Mouse (Mus musculus): ENCODE data around the gene 2010300C02Rik. TPM values are rescaled to one million over a fixed set of nuclear protein-coding genes. Genes with fewer than 3 reads are reported as not detected.

2010300C02Rik gene
- 10.7 and 15.7 TPM in 2 replicates for polyA plus RNA-seq (2012; ENCODE audit: insufficient read depth, low replicate concordance)

DNA sequence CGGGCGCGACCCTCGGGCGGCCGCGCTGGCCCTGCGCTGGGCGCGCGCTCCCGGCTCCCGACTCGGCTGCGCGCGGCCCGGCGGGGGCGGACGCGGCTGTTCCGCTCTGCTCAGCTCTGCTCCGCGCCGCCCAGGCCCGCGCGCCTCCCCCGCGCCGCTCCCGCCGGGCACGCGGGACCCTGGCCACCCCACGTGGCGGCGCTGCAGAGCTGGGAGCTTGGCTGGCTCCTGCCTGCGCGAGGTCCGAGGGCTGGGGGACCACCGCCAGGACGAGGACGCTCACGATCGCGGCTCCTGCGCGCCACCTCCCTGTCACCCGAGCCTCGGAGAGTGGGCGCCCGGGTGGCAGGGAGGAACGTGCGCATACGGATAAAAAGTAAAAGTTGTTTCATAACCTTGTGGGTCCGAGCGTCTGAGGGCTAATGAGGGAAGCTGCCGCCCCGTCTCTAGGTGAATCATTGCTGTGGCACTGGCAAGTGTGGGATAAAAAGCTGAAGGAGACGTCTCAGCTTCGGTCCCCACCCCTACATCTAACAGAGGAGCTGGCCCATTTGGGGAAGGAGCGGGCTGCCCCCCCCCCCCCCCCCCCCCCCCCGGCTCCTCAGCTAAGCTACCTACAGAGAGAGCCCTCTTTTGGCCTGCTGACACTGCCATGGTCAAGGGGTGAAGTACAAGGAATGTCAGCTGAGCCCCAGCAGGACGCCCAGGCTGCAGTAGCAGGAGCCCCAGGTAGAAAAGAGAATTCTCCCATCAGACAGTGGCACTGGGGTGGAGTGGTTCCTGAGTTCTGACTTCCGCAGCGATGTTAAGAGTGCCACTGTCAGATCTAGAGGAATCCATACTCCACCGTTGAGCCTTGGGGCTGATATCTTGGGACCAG, at the start of gene 2010300C02Rik:
TSS of gene 2010300C02Rik (minus strand) at position 325 of the 880 bp plus-strand sequence.
- Histone ChIP-seq H3K4me3 (replicated peaks) (peak within 1 kb of the TSS; percentile 94), H3K36me3 (replicated peaks; ENCODE audit: low read length) (no peaks in the 10 kb centered on the region), H3K4me1 (peaks cover 77% of the 10 kb centered on the region), H3K9me3 (no peaks in the 10 kb centered on the region), H3K27me3 (replicated peaks) (peaks cover 20% of the 10 kb centered on the region)
- TF ChIP-seq GATA1 (IDR thresholded peaks at IDR 0.05; ENCODE audit: borderline replicate concordance, low read length) (no peak), FLI1 (IDR thresholded peaks at IDR 0.05; ENCODE audit: low read length) (no peak)

GRCm38 (mm10) chr1:37759407-37759806, 39.5 kb upstream of the 2010300C02Rik start:
- Histone ChIP-seq H3K36me3 (replicated peaks; ENCODE audit: low read length) (no peaks in the 10 kb centered on the region), H3K27me3 (replicated peaks) (peaks cover 3% of the 10 kb centered on the region), H3K4me1 (peaks cover 25% of the 10 kb centered on the region), H3K4me3 (replicated peaks) (no peak overlapping the region), H3K9me3 (no peaks in the 10 kb centered on the region)
- TF ChIP-seq GATA1 (IDR thresholded peaks at IDR 0.05; ENCODE audit: borderline replicate concordance, low read length) (no peak), FLI1 (IDR thresholded peaks at IDR 0.05; ENCODE audit: low read length) (no peak)

- H3K4me3 ChIP-seq (replicated peaks) = no peak overlapping the region
- peaks cover 6% of the 10 kb centered on the region for H3K36me3 ChIP-seq (replicated peaks; ENCODE audit: low read length)
- peaks cover 46% of the 10 kb centered on the region for H3K4me1 ChIP-seq
- no peaks in the 10 kb centered on the region for H3K27me3 ChIP-seq (replicated peaks)
- peaks cover 17% of the 10 kb centered on the region for H3K9me3 ChIP-seq
- TF ChIP-seq GATA1 (IDR thresholded peaks at IDR 0.05; ENCODE audit: borderline replicate concordance, low read length) (no peak), FLI1 (IDR thresholded peaks at IDR 0.05; ENCODE audit: low read length) (no peak)
Observed at GRCm38 (mm10) chr1:37744650-37745259, 24.9 kb upstream of the 2010300C02Rik start.

- TF ChIP-seq GATA1 (IDR thresholded peaks at IDR 0.05; ENCODE audit: borderline replicate concordance, low read length) (no peak), FLI1 (IDR thresholded peaks at IDR 0.05; ENCODE audit: low read length) (no peak)
- Histone ChIP-seq H3K4me3 (replicated peaks) (no peak overlapping the region), H3K9me3 (peaks cover 17% of the 10 kb centered on the region), H3K4me1 (peaks cover 55% of the 10 kb centered on the region), H3K36me3 (replicated peaks; ENCODE audit: low read length) (peaks cover 6% of the 10 kb centered on the region), H3K27me3 (replicated peaks) (no peaks in the 10 kb centered on the region)
Observed at GRCm38 (mm10) chr1:37742602-37743270, 22.9 kb upstream of the 2010300C02Rik start.

GRCm38 (mm10) chr1:37742126-37742525, 22.2 kb upstream of the 2010300C02Rik start:
- TF ChIP-seq GATA1 (IDR thresholded peaks at IDR 0.05; ENCODE audit: borderline replicate concordance, low read length) (no peak), FLI1 (IDR thresholded peaks at IDR 0.05; ENCODE audit: low read length) (no peak)
- H3K9me3 ChIP-seq = peaks cover 14% of the 10 kb centered on the region
- H3K36me3 ChIP-seq (replicated peaks; ENCODE audit: low read length) = peaks cover 6% of the 10 kb centered on the region
- H3K4me1 ChIP-seq = peaks cover 58% of the 10 kb centered on the region
- no peaks in the 10 kb centered on the region for H3K27me3 ChIP-seq (replicated peaks)
- no peak overlapping the region for H3K4me3 ChIP-seq (replicated peaks)

GRCm38 (mm10) chr1:37740161-37740802, 20.4 kb upstream of the 2010300C02Rik start:
- H3K27me3 ChIP-seq (replicated peaks) = no peaks in the 10 kb centered on the region
- peaks cover under 1% of the 10 kb centered on the region for H3K36me3 ChIP-seq (replicated peaks; ENCODE audit: low read length)
- TF ChIP-seq GATA1 (IDR thresholded peaks at IDR 0.05; ENCODE audit: borderline replicate concordance, low read length) (no peak), FLI1 (IDR thresholded peaks at IDR 0.05; ENCODE audit: low read length) (no peak)
- peaks cover 58% of the 10 kb centered on the region for H3K4me1 ChIP-seq
- no peak overlapping the region for H3K4me3 ChIP-seq (replicated peaks)
- H3K9me3 ChIP-seq = 0 out of 2 replicates have a peak, but pooled peaks cover 1% of the 10 kb centered on the region

DNA sequence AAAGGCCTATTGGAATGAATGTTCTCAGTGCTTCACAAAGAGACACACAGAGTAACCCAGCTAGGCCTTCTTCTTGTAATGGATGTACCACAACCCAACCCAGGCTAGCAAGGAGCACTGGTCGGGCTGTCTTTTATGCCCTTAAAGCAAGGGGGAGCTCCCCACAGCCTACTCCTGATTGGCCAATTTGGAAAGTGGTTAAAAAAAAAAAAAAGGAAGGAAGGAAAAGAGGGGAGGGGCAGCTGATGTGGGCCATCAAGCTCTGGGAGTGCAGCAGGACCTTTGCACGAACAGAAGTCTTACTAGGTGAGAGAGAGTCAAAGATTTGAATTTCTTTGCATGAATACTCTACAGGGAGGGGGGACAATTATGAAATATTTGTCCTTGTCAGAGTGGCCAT, 19.0 kb upstream of the 2010300C02Rik start:
- peaks cover 50% of the 10 kb centered on the region for H3K4me1 ChIP-seq
- TF ChIP-seq GATA1 (IDR thresholded peaks at IDR 0.05; ENCODE audit: borderline replicate concordance, low read length) (no peak), FLI1 (IDR thresholded peaks at IDR 0.05; ENCODE audit: low read length) (no peak)
- H3K27me3 ChIP-seq (replicated peaks) = no peaks in the 10 kb centered on the region
- H3K4me3 ChIP-seq (replicated peaks) = no peak overlapping the region
- no peaks in the 10 kb centered on the region for H3K9me3 ChIP-seq
- no peaks in the 10 kb centered on the region for H3K36me3 ChIP-seq (replicated peaks; ENCODE audit: low read length)

DNA sequence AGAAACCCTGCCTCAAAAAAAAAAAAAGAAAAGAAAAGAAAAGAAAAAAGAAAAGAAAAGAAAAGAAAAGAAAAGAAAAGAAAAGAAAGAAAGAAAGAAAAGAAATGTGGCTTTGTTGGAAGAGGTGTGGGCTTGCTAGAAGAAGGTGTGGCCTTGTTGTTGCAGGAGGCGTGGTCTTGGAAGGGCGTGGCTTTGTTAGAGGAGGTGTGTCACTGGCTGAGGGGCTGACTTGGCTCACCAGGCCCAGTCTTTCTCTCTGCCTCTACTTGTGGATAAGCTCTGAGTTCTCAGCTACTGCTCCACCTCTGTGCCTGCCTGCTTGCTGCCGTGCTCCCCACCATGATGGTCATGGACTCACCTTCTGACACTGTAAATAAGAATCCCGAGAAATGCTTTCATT, 17.2 kb upstream of the 2010300C02Rik start:
- Histone ChIP-seq H3K4me3 (replicated peaks) (no peak overlapping the region), H3K4me1 (peaks cover 58% of the 10 kb centered on the region)

DNA sequence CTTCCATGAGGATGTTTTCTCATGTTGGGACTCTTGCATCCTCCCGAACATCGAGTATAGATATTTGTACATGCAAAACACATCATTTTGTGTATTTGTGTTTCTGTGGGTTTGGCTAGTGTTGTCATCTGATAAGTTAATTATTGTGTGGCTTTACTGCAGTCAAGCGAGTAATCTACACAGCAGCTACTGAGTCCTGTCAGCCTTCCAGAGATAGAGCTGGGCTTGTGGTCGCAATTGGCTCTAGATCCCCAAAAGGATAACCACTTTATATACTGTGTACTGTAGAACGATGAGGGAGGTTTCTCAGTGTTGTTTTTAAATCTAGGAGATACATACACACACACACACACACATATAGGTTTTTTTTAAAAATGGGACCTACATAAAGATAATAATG, 16.0 kb upstream of the 2010300C02Rik start:
- no peaks in the 10 kb centered on the region for H3K9me3 ChIP-seq
- H3K4me1 ChIP-seq = peaks cover 60% of the 10 kb centered on the region
- H3K36me3 ChIP-seq (replicated peaks; ENCODE audit: low read length) = no peaks in the 10 kb centered on the region
- H3K4me3 ChIP-seq (replicated peaks) = no peak overlapping the region
- no peaks in the 10 kb centered on the region for H3K27me3 ChIP-seq (replicated peaks)
- TF ChIP-seq GATA1 (IDR thresholded peaks at IDR 0.05; ENCODE audit: borderline replicate concordance, low read length) = no peak
- TF ChIP-seq FLI1 (IDR thresholded peaks at IDR 0.05; ENCODE audit: low read length) = no peak

More for the DNA sequence above, 17.2 kb upstream of the 2010300C02Rik start:
- no peaks in the 10 kb centered on the region for H3K27me3 ChIP-seq (replicated peaks)
- no peaks in the 10 kb centered on the region for H3K36me3 ChIP-seq (replicated peaks; ENCODE audit: low read length)
- no peaks in the 10 kb centered on the region for H3K9me3 ChIP-seq
- TF ChIP-seq GATA1 (IDR thresholded peaks at IDR 0.05; ENCODE audit: borderline replicate concordance, low read length) = no peak
- no peak for TF ChIP-seq FLI1 (IDR thresholded peaks at IDR 0.05; ENCODE audit: low read length)
